Mouse (Mus musculus) kidney, postnatal 36 days (tissue): ENCODE measurements around the gene St6galnac3.

Experiments used
- DNase-seq, 2 experiments: peaks; one replicate each; pipeline ENCODE4 v3.0.0; 2021 to 2022; ENCODE audit warnings: mixed read lengths in 2 of 2

Gene St6galnac3

GRCm38 (mm10) chr3:153276101-153276829 is 448.7 kb downstream of the St6galnac3 start:
- DNase-seq = no peak

GRCm38 (mm10) chr3:153272241-153272640 is 452.7 kb downstream of the St6galnac3 start:
- DNase-seq = no peak

- DNase-seq = no peak
Observed at GRCm38 (mm10) chr3:153267397-153267796, 457.6 kb downstream of the St6galnac3 start.

GRCm38 (mm10) chr3:153261985-153262384 is 463.0 kb downstream of the St6galnac3 start:
- no peak for DNase-seq

GRCm38 (mm10) chr3:153260225-153260933 is 464.6 kb downstream of the St6galnac3 start:
- DNase-seq = no peak

- no peak for DNase-seq
Observed at GRCm38 (mm10) chr3:153255910-153256309, 469.1 kb downstream of the St6galnac3 start.

GRCm38 (mm10) chr3:153251653-153252052 is 473.3 kb downstream of the St6galnac3 start:
- DNase-seq = no peak

GRCm38 (mm10) chr3:153250598-153251257 is 474.2 kb downstream of the St6galnac3 start:
- DNase-seq = peak; percentile 68 to 81

GRCm38 (mm10) chr3:153248866-153249265 is 476.1 kb downstream of the St6galnac3 start:
- no peak for DNase-seq

- DNase-seq = peak in 1 of 2 experiments; percentile 10
Observed at GRCm38 (mm10) chr3:153248029-153248428, 476.9 kb downstream of the St6galnac3 start.

GRCm38 (mm10) chr3:153242524-153242923 is 482.4 kb downstream of the St6galnac3 start:
- no peak for DNase-seq

GRCm38 (mm10) chr3:153241134-153241533 is 483.8 kb downstream of the St6galnac3 start:
- DNase-seq = no peak

- DNase-seq = no peak
Observed at GRCm38 (mm10) chr3:153240366-153240765, 484.6 kb downstream of the St6galnac3 start.

GRCm38 (mm10) chr3:153238381-153238780 is 486.6 kb downstream of the St6galnac3 start:
- DNase-seq = no peak

- no peak for DNase-seq
Observed at GRCm38 (mm10) chr3:153236262-153236661, 488.7 kb downstream of the St6galnac3 start.

- peak; percentile 34 to 70 for DNase-seq
Observed at GRCm38 (mm10) chr3:153222611-153223402, 502.2 kb downstream of the St6galnac3 start.

- no peak for DNase-seq
Observed at GRCm38 (mm10) chr3:153219391-153219790, 505.6 kb downstream of the St6galnac3 start.

GRCm38 (mm10) chr3:153208186-153208585 is 516.8 kb downstream of the St6galnac3 start:
- no peak for DNase-seq

- DNase-seq = no peak
Observed at GRCm38 (mm10) chr3:153204046-153204445, 520.9 kb downstream of the St6galnac3 start.

GRCm38 (mm10) chr3:153201835-153202234 is 523.1 kb downstream of the St6galnac3 start:
- DNase-seq = no peak

- no peak for DNase-seq
Observed at GRCm38 (mm10) chr3:153200801-153201200, 524.2 kb downstream of the St6galnac3 start.

GRCm38 (mm10) chr3:153200076-153200475 is 524.9 kb downstream of the St6galnac3 start:
- DNase-seq = no peak

GRCm38 (mm10) chr3:153199251-153199650 is 525.7 kb downstream of the St6galnac3 start:
- DNase-seq = no peak
